Mouse (Mus musculus) layer of hippocampus, adult 9-11 months (tissue): Measurements from ENCODE around the gene Mtr.

Experiments
- DNase-seq: peaks from one replicate; pipeline ENCODE4 v3.0.0; 2022

Gene Mtr

GRCm38 (mm10) chr13:12257391-12258380, at the start of gene Mtr:
TSS of gene Mtr (minus strand) at chr13:12258113.
- DNase-seq, result peak; percentile 98

DNA sequence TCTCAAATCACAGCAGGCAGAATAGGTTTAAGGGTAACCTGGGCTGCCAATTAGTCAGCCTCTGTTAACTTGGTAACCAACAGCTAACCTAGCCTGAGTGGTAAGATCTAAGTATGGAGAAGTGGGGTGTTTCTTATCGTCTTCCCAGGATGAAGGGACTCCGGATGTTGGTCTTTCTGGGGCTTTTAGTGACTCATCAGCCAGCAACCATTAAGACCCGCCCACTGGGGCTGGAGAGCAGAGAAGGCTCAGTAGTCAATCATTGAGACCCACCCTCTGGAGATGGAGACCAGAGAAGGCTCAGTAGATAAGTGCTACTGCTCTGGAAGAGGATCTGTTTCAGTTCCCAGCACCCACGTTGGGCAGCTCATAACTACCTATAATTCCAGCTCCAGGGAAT, 49.4 kb upstream of the Mtr start:
- DNase-seq, result no peak

GRCm38 (mm10) chr13:12305540-12305939, 47.6 kb upstream of the Mtr start:
- no peak for DNase-seq

GRCm38 (mm10) chr13:12304991-12305390, 47.1 kb upstream of the Mtr start:
- DNase-seq, result no peak

GRCm38 (mm10) chr13:12297777-12298176, 39.9 kb upstream of the Mtr start:
- no peak for DNase-seq

GRCm38 (mm10) chr13:12296701-12297100, 38.8 kb upstream of the Mtr start:
- peak; percentile 37 for DNase-seq

- DNase-seq, result no peak
Measured at GRCm38 (mm10) chr13:12293810-12294209, 35.9 kb upstream of the Mtr start.

DNA sequence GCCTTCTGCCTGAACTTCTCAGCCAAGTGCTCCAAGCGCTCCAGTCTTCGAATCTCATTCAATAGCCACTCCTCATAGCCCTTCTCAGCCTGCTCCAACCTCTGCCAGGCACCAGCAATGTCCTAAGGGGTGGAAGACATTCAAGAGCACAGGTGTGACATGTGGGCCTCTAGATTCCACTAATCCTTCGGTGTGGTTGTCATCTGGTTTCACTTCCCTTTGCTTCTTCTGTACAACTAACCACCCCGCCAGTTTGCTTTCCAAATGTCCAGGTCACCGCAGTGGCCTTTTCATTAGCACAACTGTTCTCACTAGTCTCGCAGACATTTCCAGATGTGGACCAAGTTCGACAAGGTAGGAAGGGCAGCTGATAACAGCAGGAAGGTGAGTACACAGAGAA, 32.8 kb upstream of the Mtr start:
- DNase-seq, result no peak

GRCm38 (mm10) chr13:12284528-12284927, 26.6 kb upstream of the Mtr start:
- DNase-seq, result no peak

DNA sequence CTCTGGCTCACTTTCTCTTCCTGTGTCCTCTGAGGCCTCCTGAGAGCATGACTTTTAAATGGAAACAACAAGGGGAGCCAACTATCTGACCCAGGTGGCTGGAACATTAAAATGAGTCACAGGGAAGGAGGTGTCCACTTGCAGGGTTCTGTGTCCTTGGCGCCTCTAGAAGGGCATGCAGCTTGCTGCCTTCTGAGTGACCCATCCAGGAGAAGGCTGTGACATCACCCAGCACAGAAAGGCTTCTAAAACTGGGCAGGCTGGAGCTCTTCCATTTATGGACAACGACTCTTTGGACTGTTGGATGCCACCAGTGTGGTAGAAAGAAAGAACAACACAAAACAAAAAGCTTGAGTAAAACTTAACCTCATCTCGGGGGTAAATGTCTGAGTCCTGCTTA, 25.9 kb upstream of the Mtr start:
- DNase-seq, result no peak

GRCm38 (mm10) chr13:12274721-12275120, 16.8 kb upstream of the Mtr start:
- no peak for DNase-seq

- DNase-seq, result no peak
Measured at GRCm38 (mm10) chr13:12274220-12274619, 16.3 kb upstream of the Mtr start.

DNA sequence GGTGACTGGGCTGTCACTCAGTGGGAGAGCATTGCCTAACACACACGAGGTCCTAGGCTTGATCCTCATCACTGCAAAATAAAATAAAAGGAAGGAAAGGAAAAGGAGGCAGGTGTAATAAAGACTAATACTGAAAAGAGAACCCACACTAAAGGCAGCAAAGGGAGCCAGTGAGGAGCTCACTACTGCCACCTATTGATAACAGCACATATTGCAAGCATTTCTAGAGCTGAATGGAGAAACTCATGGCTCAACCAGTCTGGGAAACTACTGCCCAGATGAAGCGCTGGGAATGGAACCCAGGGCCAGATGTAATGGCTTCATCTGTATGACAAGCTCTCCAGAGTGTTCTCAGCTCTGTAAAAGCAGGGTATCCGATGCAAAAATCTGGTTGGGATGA, 15.0 kb upstream of the Mtr start:
- no peak for DNase-seq

DNA sequence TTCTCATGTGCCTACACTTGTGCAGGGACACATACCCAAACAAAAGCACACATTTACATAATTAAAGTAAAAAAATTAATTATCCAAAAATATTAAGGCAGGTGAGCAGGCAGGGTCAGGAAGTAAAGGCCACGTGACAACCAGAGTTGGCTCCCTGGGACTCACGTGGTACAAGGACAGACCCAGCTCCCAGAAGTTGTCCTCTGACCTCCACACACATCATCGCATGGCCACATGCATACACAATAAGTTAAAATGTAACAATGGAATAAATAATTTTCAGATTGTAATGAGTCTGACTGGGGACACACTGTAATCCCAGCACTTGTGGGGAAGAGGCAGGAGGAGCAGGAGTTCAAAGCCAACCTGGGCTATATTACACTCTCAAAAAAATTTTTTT, 10.1 kb upstream of the Mtr start:
- DNase-seq, result no peak

GRCm38 (mm10) chr13:12267097-12267496, 9.2 kb upstream of the Mtr start:
- no peak for DNase-seq

GRCm38 (mm10) chr13:12263996-12264395, 6.1 kb upstream of the Mtr start:
- DNase-seq, result no peak

DNA sequence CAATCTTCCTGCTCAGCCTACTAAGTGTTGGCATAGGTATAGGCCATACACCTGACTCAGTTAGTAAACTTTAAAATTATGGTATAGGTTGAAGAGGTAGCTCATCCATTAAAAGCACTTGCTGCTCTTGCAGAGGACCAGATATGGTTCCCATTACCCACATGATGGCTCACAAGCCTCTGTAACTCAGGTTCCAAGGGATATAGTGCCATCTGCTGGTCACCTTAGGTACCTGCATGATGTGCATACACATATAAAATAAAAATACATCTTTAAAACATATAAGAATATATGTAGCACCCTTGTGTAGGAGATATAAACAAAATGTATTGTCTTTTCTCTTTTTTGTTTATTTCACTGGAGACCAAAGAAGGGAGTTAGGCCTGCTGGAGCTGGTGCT, 3.6 kb upstream of the Mtr start:
- DNase-seq, result no peak

DNA sequence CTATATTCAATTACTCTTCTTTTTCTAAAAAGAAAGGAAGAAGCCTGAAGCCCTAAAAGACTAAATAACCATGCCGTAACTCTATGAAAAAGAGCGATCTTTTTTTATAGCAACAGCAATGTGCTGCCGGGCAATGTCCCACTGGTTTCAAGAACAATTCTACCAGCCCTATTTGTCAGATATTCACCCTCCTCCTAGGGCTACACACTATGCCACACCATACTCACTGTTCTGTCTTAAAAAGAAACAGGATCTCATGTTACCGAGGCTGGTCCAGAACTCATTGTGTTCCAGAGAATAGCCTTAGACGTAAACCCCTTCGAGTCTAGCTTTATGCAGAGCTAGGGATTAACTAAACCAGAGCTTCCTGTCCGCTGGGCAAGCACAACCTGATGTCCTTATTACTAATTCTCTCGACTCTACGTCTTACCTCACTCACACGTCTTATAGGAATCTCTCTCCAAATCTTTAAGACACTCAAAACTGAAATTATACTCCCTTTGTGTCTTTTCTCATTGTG, 982 bp downstream of the Mtr start:
- DNase-seq, result no peak

- DNase-seq, result no peak
Measured at GRCm38 (mm10) chr13:12255911-12256705, 1.8 kb downstream of the Mtr start.

GRCm38 (mm10) chr13:12250496-12250895, 7.4 kb downstream of the Mtr start:
- DNase-seq, result no peak

GRCm38 (mm10) chr13:12249195-12249898, 8.6 kb downstream of the Mtr start:
- no peak for DNase-seq

GRCm38 (mm10) chr13:12245938-12246337, 12.0 kb downstream of the Mtr start:
- DNase-seq, result no peak

GRCm38 (mm10) chr13:12243991-12244390, 13.9 kb downstream of the Mtr start:
- no peak for DNase-seq
